Mouse (Mus musculus): ENCODE data around the gene Slc8a3. TPM values are rescaled to one million over a fixed set of nuclear protein-coding genes. Genes with fewer than 3 reads are reported as not detected.

Gene Slc8a3
- polyA plus RNA-seq, 1 experiment from 2014 or later: 0.91 TPM

- Histone ChIP-seq H3K27ac (replicated peaks) (no peak overlapping the region), H3K36me3 (replicated peaks) (no peaks in the 10 kb centered on the region), H3K4me3 (no peak overlapping the region), H3K9me3 (no peaks in the 10 kb centered on the region), H3K27me3 (replicated peaks; ENCODE audit: low read depth, poor library complexity, severe bottlenecking) (no peaks in the 10 kb centered on the region), H3K4me1 (no peaks in the 10 kb centered on the region)
- DNase-seq (ENCODE audit: low spot score): no peak
- WGBS: 93% methylated on average over 1 of the region's 1 CpGs
Observed at GRCm38 (mm10) chr12:81233746-81234380, 99.1 kb downstream of the Slc8a3 start.

GRCm38 (mm10) chr12:81227767-81228460 lies 105.1 kb downstream of the Slc8a3 start:
- DNase-seq (ENCODE audit: low spot score): no peak
- Histone ChIP-seq H3K4me3 (no peak overlapping the region), H3K36me3 (replicated peaks) (no peaks in the 10 kb centered on the region), H3K27ac (replicated peaks) (no peak overlapping the region), H3K9me3 (no peaks in the 10 kb centered on the region), H3K4me1 (peaks cover 8% of the 10 kb centered on the region), H3K27me3 (replicated peaks; ENCODE audit: low read depth, poor library complexity, severe bottlenecking) (no peaks in the 10 kb centered on the region)
- 78% methylated on average over 5 of the region's 5 CpGs for WGBS

- H3K4me1 ChIP-seq: peaks cover 8% of the 10 kb centered on the region
- no peak for DNase-seq (ENCODE audit: low spot score)
- H3K27me3 ChIP-seq (replicated peaks; ENCODE audit: low read depth, poor library complexity, severe bottlenecking): no peaks in the 10 kb centered on the region
- no peaks in the 10 kb centered on the region for H3K36me3 ChIP-seq (replicated peaks)
- no peak overlapping the region for H3K27ac ChIP-seq (replicated peaks)
- WGBS: 66% methylated on average over 3 of the region's 3 CpGs
- no peaks in the 10 kb centered on the region for H3K9me3 ChIP-seq
- H3K4me3 ChIP-seq: no peak overlapping the region
Observed at GRCm38 (mm10) chr12:81226590-81226989, 106.4 kb downstream of the Slc8a3 start.

- Histone ChIP-seq H3K9me3 (no peaks in the 10 kb centered on the region), H3K4me1 (peaks cover 8% of the 10 kb centered on the region), H3K36me3 (replicated peaks) (no peaks in the 10 kb centered on the region), H3K27ac (replicated peaks) (no peak overlapping the region), H3K4me3 (no peak overlapping the region), H3K27me3 (replicated peaks; ENCODE audit: low read depth, poor library complexity, severe bottlenecking) (no peaks in the 10 kb centered on the region)
- DNase-seq (ENCODE audit: low spot score): no peak
- WGBS: 48% methylated on average over 6 of the region's 6 CpGs
Observed at GRCm38 (mm10) chr12:81225966-81226577, 106.9 kb downstream of the Slc8a3 start.

- Histone ChIP-seq H3K9me3 (no peaks in the 10 kb centered on the region), H3K36me3 (replicated peaks) (no peaks in the 10 kb centered on the region), H3K4me1 (peaks cover 8% of the 10 kb centered on the region), H3K27ac (replicated peaks) (no peak overlapping the region), H3K27me3 (replicated peaks; ENCODE audit: low read depth, poor library complexity, severe bottlenecking) (no peaks in the 10 kb centered on the region), H3K4me3 (no peak overlapping the region)
- WGBS: 86% methylated on average over 2 of the region's 2 CpGs
- no peak for DNase-seq (ENCODE audit: low spot score)
Observed at GRCm38 (mm10) chr12:81224843-81225242, 108.1 kb downstream of the Slc8a3 start.

- Histone ChIP-seq H3K9me3 (no peaks in the 10 kb centered on the region), H3K27ac (replicated peaks) (no peak overlapping the region), H3K4me3 (no peak overlapping the region), H3K36me3 (replicated peaks) (no peaks in the 10 kb centered on the region), H3K4me1 (peaks cover 8% of the 10 kb centered on the region), H3K27me3 (replicated peaks; ENCODE audit: low read depth, poor library complexity, severe bottlenecking) (no peaks in the 10 kb centered on the region)
- no peak for DNase-seq (ENCODE audit: low spot score)
- 70% methylated on average over 2 of the region's 2 CpGs for WGBS
Observed at GRCm38 (mm10) chr12:81223276-81223675, 109.7 kb downstream of the Slc8a3 start.

- Histone ChIP-seq H3K27ac (replicated peaks) (no peak overlapping the region), H3K4me1 (no peaks in the 10 kb centered on the region), H3K4me3 (no peak overlapping the region), H3K27me3 (replicated peaks; ENCODE audit: low read depth, poor library complexity, severe bottlenecking) (no peaks in the 10 kb centered on the region), H3K9me3 (no peaks in the 10 kb centered on the region), H3K36me3 (replicated peaks) (no peaks in the 10 kb centered on the region)
- 74% methylated on average over 4 of the region's 4 CpGs for WGBS
- no peak for DNase-seq (ENCODE audit: low spot score)
Observed at GRCm38 (mm10) chr12:81219339-81219738, 113.6 kb downstream of the Slc8a3 start.

- no peaks in the 10 kb centered on the region for H3K4me1 ChIP-seq
- no peak overlapping the region for H3K4me3 ChIP-seq
- no peaks in the 10 kb centered on the region for H3K27me3 ChIP-seq (replicated peaks; ENCODE audit: low read depth, poor library complexity, severe bottlenecking)
- H3K27ac ChIP-seq (replicated peaks): no peak overlapping the region
- no peaks in the 10 kb centered on the region for H3K9me3 ChIP-seq
- WGBS: 69% methylated on average over 2 of the region's 2 CpGs
- no peak for DNase-seq (ENCODE audit: low spot score)
- H3K36me3 ChIP-seq (replicated peaks): no peaks in the 10 kb centered on the region
Observed at GRCm38 (mm10) chr12:81208559-81208958, 124.4 kb downstream of the Slc8a3 start.

- peaks cover 5% of the 10 kb centered on the region for H3K4me1 ChIP-seq
- H3K36me3 ChIP-seq (replicated peaks): no peaks in the 10 kb centered on the region
- no peaks in the 10 kb centered on the region for H3K9me3 ChIP-seq
- no peak overlapping the region for H3K4me3 ChIP-seq
- H3K27me3 ChIP-seq (replicated peaks; ENCODE audit: low read depth, poor library complexity, severe bottlenecking): no peaks in the 10 kb centered on the region
- H3K27ac ChIP-seq (replicated peaks): no peak overlapping the region
- 23% methylated on average over 6 of the region's 6 CpGs for WGBS
- peak; percentile 79 for DNase-seq (ENCODE audit: low spot score)
Observed at GRCm38 (mm10) chr12:81205619-81206560, 127.1 kb downstream of the Slc8a3 start.

GRCm38 (mm10) chr12:81203226-81203625 lies 129.8 kb downstream of the Slc8a3 start:
- 33% methylated on average over 1 of the region's 1 CpGs for WGBS
- Histone ChIP-seq H3K36me3 (replicated peaks) (no peaks in the 10 kb centered on the region), H3K27ac (replicated peaks) (no peak overlapping the region), H3K9me3 (no peaks in the 10 kb centered on the region), H3K4me1 (peaks cover 13% of the 10 kb centered on the region), H3K4me3 (no peak overlapping the region), H3K27me3 (replicated peaks; ENCODE audit: low read depth, poor library complexity, severe bottlenecking) (no peaks in the 10 kb centered on the region; the same call in 1 of the 2 replicates)
- DNase-seq (ENCODE audit: low spot score): no peak

GRCm38 (mm10) chr12:81199280-81199955 lies 133.6 kb downstream of the Slc8a3 start:
- no peak overlapping the region for H3K27ac ChIP-seq (replicated peaks)
- no peaks in the 10 kb centered on the region; the same call in 1 of the 2 replicates for H3K27me3 ChIP-seq (replicated peaks; ENCODE audit: low read depth, poor library complexity, severe bottlenecking)
- no peaks in the 10 kb centered on the region for H3K9me3 ChIP-seq
- 29% methylated on average over 23 of the region's 23 CpGs for WGBS
- no peaks in the 10 kb centered on the region for H3K36me3 ChIP-seq (replicated peaks)
- peaks cover 13% of the 10 kb centered on the region for H3K4me1 ChIP-seq
- H3K4me3 ChIP-seq: no peak overlapping the region
- peak; percentile 79 for DNase-seq (ENCODE audit: low spot score)

All from embryonic facial prominence, embryonic 10.5 days (tissue).